Mouse (Mus musculus): Measurements from ENCODE around the gene Zdhhc15.

- no peak for TF ChIP-seq GATA1 (IDR thresholded peaks at IDR 0.05; ENCODE audit: low read length)
- TF ChIP-seq TAL1 (IDR thresholded peaks at IDR 0.05; ENCODE audit: low read length): no peak
Measured at GRCm38 (mm10) chrX:104612531-104612930, 58.3 kb downstream of the Zdhhc15 start.

Data from erythroblast, embryonic 14.5 days (primary cell).